Mouse (Mus musculus) C2C12 (cell line): ENCODE results near the gene Spr. TPM values are rescaled to one million over a fixed set of nuclear protein-coding genes. Genes with fewer than 3 reads are reported as not detected.
A peak's percentile ranks its signal among the peaks of the same experiment; 100 is the strongest.

Source experiments
- H3K27me3 ChIP-seq: one replicate; pipeline ENCODE4 v1.6.1; 2011; ENCODE audit not compliant: control insufficient read depth, insufficient read depth, insufficient read length
- H3K36me3 ChIP-seq: one replicate; pipeline ENCODE4 v1.6.1; 2011; ENCODE audit not compliant: control insufficient read depth, insufficient read depth
- H3K4me3 ChIP-seq: one replicate; pipeline ENCODE4 v1.5.1; 2011; ENCODE audit warnings: mild to moderate bottlenecking, control low read depth; ENCODE audit not compliant: poor library complexity, insufficient read depth, severe bottlenecking
- H3K79me2 ChIP-seq: one replicate; pipeline ENCODE4 v1.6.1; 2011; ENCODE audit not compliant: control insufficient read depth, insufficient read depth
- H3K79me3 ChIP-seq: one replicate; pipeline ENCODE4 v1.6.1; 2011; ENCODE audit warnings: low read depth, control low read depth
- H3ac ChIP-seq: one replicate; pipeline ENCODE3; 2011; ENCODE audit warnings: low read depth; ENCODE audit not compliant: control insufficient read depth, insufficient read length
- CEBPB ChIP-seq: IDR thresholded peaks from one replicate; pipeline ENCODE4 v1.6.1; 2011; ENCODE audit warnings: low read depth, mild to moderate bottlenecking, control low read depth, moderate library complexity
- CTCF ChIP-seq: IDR thresholded peaks from one replicate; pipeline ENCODE4 v1.5.1; 2011; ENCODE audit not compliant: control insufficient read depth, insufficient read depth, insufficient read length
- FOSL1 ChIP-seq: IDR thresholded peaks from one replicate; pipeline ENCODE4 v1.8.0; 2011; ENCODE audit warnings: mild to moderate bottlenecking, low read length; ENCODE audit not compliant: poor library complexity, insufficient read depth, severe bottlenecking
- MAX ChIP-seq: IDR thresholded peaks from one replicate; pipeline ENCODE4 v1.6.1; 2011; ENCODE audit warnings: mild to moderate bottlenecking, control low read depth
- MYOD1 ChIP-seq: IDR thresholded peaks from one replicate; pipeline ENCODE4 v1.6.1; 2011; ENCODE audit warnings: low read depth; ENCODE audit not compliant: control insufficient read depth, insufficient read length
- MYOG ChIP-seq: IDR thresholded peaks from one replicate; pipeline ENCODE4 v1.6.1; 2011; ENCODE audit not compliant: control insufficient read depth, insufficient read length; ENCODE audit errors: extremely low read depth
- USF1 ChIP-seq: IDR thresholded peaks from one replicate; pipeline ENCODE4 v1.6.1; 2011; ENCODE audit warnings: low read depth, mild to moderate bottlenecking, control low read depth, moderate library complexity
- long read RNA-seq, 2 experiments: library from polyadenylated mRNA; unstranded; transcript quantifications; one replicate each; pipeline ENCODE4 v2.0.0; 2019 to 2020
- polyA plus RNA-seq: library from polyadenylated mRNA; unstranded; fragments of >200 nt; fragmentation: generic; extraction: Trizol; gene quantifications from one replicate; pipeline ENCODE4 v1.2.1, GENCODE M21; 2012; ENCODE audit warnings: missing spikeins

Spr gene
- polyA plus RNA-seq: 96.7 TPM
- long read RNA-seq, experiment 1, transcript Spr-201 (3 exons, 1,230 nt): major isoform, 24 of 29 reads
- long read RNA-seq, experiment 1, partial matches to known transcripts: 4 of 29 reads
- long read RNA-seq, experiment 1, other reads (novel, unspliced or antisense): 0 of 29 reads
- long read RNA-seq, experiment 2, transcript Spr-201 (3 exons, 1,230 nt): major isoform, 62 of 65 reads
- long read RNA-seq, experiment 2, partial matches to known transcripts: 1 of 65 reads
- long read RNA-seq, experiment 2, other reads (novel, unspliced or antisense): 1 of 65 reads

GRCm38 (mm10) chr6:85137217-85138035 lies at the start of gene Spr:
TSS of gene Spr (minus strand) at chr6:85137766.
- Histone ChIP-seq H3K27me3 (no peaks in the 10 kb centered on the region), H3K4me3 (peak within 1 kb of the TSS; percentile 74), H3ac (peak within 1 kb of the TSS; percentile 100), H3K36me3 (peaks cover 3% of the 10 kb centered on the region), H3K79me2 (peaks cover 6% of the 10 kb centered on the region), H3K79me3 (peaks cover 2% of the 10 kb centered on the region)
- TF ChIP-seq CTCF (peak; percentile 49), CEBPB (no peak)

GRCm38 (mm10) chr6:85186744-85187059 lies 49.1 kb upstream of the Spr start:
- no peak overlapping the region for H3ac ChIP-seq
- peaks cover 62% of the 10 kb centered on the region for H3K27me3 ChIP-seq
- TF ChIP-seq MYOD1: no peak
- TF ChIP-seq USF1: no peak
- no peak for TF ChIP-seq MYOG
- TF ChIP-seq CEBPB: no peak
- no peak for TF ChIP-seq MAX
- no peak for TF ChIP-seq CTCF
- no peak for TF ChIP-seq FOSL1
- no peak overlapping the region for H3K4me3 ChIP-seq
- H3K79me3 ChIP-seq: no peaks in the 10 kb centered on the region
- no peaks in the 10 kb centered on the region for H3K79me2 ChIP-seq
- H3K36me3 ChIP-seq: no peaks in the 10 kb centered on the region

- Histone ChIP-seq H3K27me3 (peaks cover 57% of the 10 kb centered on the region), H3K36me3 (no peaks in the 10 kb centered on the region), H3K4me3 (no peak overlapping the region), H3K79me3 (no peaks in the 10 kb centered on the region), H3ac (no peak overlapping the region), H3K79me2 (no peaks in the 10 kb centered on the region)
- TF ChIP-seq MYOD1 (no peak), MYOG (no peak), FOSL1 (no peak), MAX (no peak), CEBPB (no peak), CTCF (no peak), USF1 (no peak)
Observed at GRCm38 (mm10) chr6:85186033-85186743, 48.6 kb upstream of the Spr start.

GRCm38 (mm10) chr6:85183951-85184350 lies 46.4 kb upstream of the Spr start:
- Histone ChIP-seq H3K27me3 (peaks cover 42% of the 10 kb centered on the region), H3K79me3 (no peaks in the 10 kb centered on the region), H3K4me3 (no peak overlapping the region), H3ac (no peak overlapping the region), H3K36me3 (no peaks in the 10 kb centered on the region), H3K79me2 (no peaks in the 10 kb centered on the region)
- no peak for TF ChIP-seq MAX
- TF ChIP-seq USF1: no peak
- TF ChIP-seq FOSL1: no peak
- no peak for TF ChIP-seq MYOD1

- H3ac ChIP-seq: no peak overlapping the region
- no peaks in the 10 kb centered on the region for H3K79me3 ChIP-seq
- no peaks in the 10 kb centered on the region for H3K79me2 ChIP-seq
- H3K4me3 ChIP-seq: no peak overlapping the region
- H3K27me3 ChIP-seq: peaks cover 32% of the 10 kb centered on the region
- TF ChIP-seq FOSL1 (no peak), CEBPB (no peak), MYOG (no peak), USF1 (no peak), CTCF (no peak), MYOD1 (no peak), MAX (no peak)
- H3K36me3 ChIP-seq: no peaks in the 10 kb centered on the region
Observed at GRCm38 (mm10) chr6:85180036-85180435, 42.5 kb upstream of the Spr start.
